Mouse (Mus musculus): Measurements from ENCODE around the gene Smyd3.
"Not testable (repeated sequence)": the region's sequence is repeated elsewhere in the genome, so short reads cannot be mapped to it uniquely, and the experiment has no call there.

Gene Smyd3

DNA sequence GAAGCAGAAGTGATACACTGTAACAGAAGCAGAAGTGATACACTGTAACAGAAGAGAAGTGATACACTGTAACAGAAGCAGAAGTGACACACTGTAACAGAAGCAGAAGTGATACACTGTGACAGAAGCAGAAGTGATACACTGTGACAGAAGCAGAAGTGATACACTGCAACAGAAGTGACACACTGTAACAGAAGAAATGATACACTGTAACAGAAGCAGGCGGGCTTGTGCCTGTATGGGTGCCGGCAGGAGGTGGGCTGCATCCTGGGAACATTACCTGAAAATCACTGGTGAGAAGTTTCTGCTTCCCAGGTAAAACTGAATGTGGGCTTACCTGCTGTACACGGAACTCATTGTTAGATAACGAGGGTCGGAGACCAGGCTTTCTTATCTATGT lies 353.6 kb downstream of the Smyd3 start:
- DNase-seq (ENCODE audit: low spot score): not testable (repeated sequence)

DNA sequence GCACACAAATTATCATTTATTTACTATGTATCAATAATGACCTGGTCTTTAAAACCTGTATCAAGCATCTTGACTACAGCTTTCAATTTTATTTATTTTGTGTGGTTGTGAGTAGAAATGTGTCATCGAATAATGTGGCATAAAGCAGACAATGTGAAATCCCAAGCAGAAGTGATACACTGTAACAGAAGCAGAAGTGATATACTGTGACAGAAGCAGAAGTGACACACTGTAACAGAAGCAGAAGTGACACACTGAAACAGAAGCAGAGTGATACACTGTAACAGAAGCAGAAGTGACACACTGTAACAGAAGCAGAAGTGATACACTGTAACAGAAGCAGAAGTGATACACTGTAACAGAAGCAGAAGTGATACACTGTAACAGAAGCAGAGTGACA lies 355.1 kb downstream of the Smyd3 start:
- DNase-seq (ENCODE audit: low spot score): not testable (repeated sequence)

DNA sequence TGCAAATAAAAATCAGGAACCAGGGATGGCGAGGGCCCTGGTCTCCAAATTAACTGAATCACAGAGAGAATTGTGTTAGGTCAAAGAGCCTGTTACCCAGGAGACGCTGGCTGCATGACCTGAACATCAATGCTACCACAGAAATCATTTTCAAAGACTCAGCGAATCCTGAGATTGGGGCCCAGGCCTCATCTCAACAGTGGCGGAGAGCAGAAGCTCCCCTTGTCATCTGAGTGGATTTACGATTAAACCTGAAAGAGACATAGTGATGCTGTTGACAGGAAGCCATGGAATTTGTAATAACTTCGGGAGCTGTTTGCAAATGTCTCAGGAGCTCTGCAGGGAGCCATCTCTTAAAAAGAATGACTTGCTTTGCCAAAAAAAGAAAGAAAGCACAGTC lies 355.9 kb downstream of the Smyd3 start:
- DNase-seq (ENCODE audit: low spot score): no peak

DNA sequence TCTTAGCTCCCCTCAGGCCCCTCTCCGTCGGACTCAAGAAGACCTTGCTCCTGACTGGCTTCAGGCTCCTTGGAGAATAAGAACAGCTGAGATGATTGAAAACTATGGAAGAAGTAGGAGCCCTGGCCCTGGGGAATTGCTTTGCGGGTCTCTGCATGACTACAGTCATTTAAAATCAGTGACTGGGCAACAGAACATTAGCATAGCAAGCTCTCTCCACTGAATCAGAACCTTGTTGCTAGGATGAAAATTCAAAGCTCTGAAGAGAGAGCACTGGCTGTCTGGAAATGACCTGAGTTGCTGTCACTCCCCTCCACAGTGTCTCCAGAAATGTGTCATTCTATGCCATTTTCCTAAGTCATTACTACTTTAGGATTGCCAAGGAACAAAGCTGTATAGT lies 357.1 kb downstream of the Smyd3 start:
- DNase-seq (ENCODE audit: low spot score): no peak

DNA sequence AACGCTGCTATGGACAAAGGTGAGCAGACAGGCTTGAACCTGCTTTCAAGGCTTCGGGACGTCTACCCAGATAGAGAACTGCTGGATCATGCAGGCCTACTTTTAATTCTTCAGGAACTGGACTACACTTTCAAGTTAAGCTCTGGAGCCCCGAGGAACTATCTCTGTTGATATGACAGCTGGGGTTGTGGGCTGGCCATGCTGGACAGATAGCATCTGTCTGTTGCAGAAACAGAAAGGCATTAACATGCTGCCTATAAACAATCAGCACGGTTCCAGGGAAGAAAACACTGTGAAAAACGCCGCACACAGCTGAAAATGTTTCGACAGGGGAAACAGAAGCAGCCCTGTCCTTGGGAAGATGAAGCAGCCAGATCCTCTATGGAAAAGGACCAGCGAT lies 365.5 kb downstream of the Smyd3 start:
- no peak for DNase-seq (ENCODE audit: low spot score)

GRCm38 (mm10) chr1:179151275-179151674 lies 366.6 kb downstream of the Smyd3 start:
- no peak for DNase-seq (ENCODE audit: low spot score)

DNA sequence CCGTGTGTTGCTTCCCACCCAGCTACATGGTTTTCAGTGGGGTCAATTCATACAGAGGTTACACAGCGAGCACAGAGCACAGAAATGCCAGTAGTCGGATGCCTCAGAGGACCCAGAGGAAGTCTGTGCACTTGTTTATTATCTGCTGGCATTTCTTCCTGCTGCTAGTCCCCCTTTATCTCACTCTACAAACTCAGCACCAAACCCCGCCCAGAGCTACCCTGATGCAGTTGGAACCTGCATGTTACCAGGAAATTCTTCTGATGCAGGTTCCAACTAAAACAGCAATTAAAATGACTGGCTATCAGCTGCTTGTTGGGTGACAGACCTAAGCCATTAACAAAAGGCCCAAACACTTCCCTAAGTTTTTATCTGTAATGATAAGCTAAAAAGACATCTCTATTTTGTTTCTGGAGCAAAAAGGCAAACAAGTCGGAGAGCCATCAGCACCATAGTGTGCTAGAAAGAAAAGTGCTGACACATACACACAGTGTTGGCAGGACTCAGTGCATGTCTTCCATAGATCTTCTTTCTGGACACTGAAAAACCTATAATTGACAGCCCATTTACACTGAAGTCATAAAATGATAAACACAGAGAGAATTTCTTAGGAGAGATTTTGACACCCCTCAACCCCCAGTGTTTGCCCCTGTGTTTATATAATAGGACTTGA lies 368.2 kb downstream of the Smyd3 start:
- no peak for DNase-seq (ENCODE audit: low spot score)

DNA sequence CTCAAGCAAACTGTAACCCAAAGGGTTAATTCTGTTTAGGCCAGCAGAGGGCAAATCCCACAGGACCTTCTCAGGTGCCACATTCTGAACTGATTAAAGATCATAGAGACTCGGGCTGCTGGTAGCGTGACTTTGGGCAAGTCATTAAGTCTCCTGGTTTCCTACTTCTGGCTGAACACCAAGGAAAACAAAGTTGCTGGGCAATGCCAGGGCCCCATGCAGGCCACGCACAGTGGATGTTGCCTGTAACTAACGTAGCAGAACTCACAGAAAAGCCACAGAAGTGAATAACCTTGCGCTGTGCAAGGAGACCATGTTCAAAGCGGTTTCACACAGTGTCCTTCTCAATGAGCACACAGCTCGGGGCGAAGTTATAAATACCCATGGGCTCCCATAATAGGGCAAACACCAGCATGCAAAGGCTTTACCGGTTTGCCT lies 371.1 kb downstream of the Smyd3 start:
- DNase-seq (ENCODE audit: low spot score): no peak

GRCm38 (mm10) chr1:179143154-179143832 lies 374.5 kb downstream of the Smyd3 start:
- DNase-seq (ENCODE audit: low spot score): no peak

- DNase-seq (ENCODE audit: low spot score): peak; percentile 13
Observed at GRCm38 (mm10) chr1:179142177-179142576, 375.7 kb downstream of the Smyd3 start.

DNA sequence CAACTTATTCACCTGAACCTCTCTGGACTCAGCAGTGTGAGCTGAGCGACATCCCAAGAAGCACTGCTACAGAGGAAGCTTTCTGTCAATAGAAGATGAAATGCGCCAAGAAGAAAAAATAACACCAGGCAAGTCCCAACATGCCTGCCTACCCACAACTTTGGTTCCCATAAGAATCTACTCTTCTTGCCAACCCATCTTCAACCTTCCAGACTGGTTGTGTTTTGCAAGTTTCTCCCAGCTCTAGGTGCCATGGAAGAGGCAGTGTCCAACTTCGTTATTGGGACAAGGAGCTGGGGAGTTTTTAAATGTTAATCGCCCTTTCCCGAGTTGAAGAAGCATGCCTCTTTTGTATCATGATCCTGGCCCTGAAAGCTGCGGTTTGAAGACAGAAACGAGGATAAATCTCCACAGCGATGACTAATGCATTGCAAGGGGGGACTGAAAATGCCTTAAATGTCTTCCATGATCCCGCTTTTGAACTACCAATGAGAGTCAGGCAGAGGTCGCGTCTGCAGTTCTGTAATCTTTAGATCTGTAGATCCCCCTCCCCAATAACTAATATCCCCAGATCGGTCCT lies 376.7 kb downstream of the Smyd3 start:
- no peak for DNase-seq (ENCODE audit: low spot score)

GRCm38 (mm10) chr1:179137145-179137477 lies 380.7 kb downstream of the Smyd3 start:
- DNase-seq (ENCODE audit: low spot score): no peak

GRCm38 (mm10) chr1:179136461-179137144 lies 381.2 kb downstream of the Smyd3 start:
- peak; percentile 62 for DNase-seq (ENCODE audit: low spot score)

- DNase-seq (ENCODE audit: low spot score): no peak
Observed at GRCm38 (mm10) chr1:179129995-179130394, 387.8 kb downstream of the Smyd3 start.

DNA sequence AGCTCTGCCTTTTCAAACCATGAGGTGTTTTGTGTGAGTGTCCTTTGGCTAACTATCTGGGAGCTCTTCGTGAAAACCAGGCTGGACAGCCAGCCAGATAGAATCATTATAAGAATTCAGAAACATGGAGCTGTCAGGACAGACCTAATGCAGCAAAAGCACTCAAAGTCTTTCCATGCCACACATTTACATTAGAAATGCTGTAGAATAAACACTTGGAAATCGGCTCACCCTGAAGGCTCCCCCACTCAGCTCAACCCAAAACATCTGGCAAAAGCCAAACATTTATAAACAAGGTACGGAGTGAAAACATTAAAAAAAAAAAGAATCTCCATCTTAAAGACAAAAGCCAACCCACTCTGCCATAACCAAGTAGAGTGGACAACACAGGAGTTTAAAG lies 391.6 kb downstream of the Smyd3 start:
- no peak for DNase-seq (ENCODE audit: low spot score)

DNA sequence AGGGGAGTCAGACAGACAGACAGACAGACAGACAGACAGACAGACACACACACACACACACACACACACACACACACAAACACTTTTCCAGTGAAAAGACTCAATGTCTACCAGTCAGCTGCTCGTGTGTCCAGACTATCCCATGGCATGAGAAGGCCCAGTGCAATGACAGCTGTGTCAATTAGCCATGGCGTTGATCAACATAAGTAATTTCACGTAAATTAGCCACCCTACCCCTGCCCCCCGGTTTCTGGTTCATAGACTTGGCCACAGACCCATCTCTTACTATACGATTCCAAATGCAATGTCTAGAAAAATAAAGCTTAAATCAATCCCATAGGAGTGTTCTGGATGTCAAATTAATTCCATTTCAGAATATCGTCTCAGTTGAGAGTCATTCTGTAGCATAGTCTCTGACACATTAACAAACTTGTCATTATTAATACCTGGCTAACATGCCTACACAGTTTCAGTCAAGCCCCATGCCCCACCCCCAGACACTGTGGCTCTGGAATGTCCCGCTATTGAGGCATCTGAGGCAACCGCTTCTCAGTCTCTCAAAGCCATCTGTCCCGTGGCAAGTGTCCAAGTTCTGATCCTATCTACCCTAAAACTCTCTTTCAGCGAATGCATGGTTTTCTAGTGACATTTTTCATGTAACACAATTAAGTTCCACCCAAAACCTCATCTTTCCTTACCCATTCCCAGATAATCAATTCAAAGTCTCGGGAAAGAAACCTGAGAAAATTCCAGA lies 395.2 kb downstream of the Smyd3 start:
- no peak for DNase-seq (ENCODE audit: low spot score)

DNA sequence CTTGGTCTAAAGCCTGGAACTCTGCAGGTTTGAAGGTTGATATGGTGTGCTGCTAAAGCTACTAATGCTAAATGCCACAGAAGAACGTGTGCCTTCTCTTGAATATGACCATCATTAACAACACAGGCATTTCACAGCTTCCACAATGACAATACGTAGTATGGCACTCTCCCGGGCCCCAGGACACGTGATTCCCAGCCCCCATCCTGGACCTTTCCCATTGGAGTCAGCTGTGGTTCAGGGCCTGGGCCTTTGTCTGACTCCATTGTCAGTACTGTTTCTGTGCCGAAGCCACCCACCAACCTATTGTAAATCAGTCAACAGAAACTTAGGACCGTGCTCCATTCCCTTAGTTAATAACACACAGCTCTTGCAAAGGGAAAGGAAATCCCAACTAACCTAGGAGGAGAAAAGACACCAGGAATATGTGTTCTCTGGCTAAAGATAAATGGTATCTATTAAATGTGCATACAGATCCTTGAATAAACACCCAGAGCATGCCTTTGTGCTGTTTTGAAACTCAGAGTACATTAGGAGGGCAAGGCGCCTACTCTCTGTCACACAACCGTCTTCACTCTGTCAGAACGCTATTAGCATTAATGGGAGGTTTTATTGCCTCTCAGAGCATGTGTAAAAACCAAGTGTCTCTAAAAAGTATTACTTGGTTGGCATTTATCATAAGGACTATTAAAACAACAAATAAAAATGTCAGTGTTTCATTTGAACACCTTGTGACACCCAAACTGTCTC lies 397.4 kb downstream of the Smyd3 start:
- no peak for DNase-seq (ENCODE audit: low spot score)

DNA sequence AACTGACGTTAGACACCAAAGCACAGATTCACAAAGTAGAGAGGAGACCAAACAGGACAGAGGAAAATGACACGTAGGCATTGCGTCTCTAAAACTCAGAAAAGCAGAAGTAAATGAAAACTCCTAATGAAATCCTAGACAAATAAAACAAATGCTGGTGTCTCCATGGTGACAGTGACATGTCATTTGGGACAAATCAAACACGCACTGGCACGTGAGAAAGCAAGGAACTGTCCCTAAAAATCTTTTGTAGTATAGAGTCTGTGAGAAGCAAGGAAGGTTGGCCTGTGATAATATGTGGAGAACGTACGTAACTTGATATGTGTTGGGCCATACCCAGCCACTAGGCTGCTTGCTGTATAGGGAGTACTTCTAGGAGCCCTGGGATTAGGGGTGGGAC lies 399.2 kb downstream of the Smyd3 start:
- no peak for DNase-seq (ENCODE audit: low spot score)

DNA sequence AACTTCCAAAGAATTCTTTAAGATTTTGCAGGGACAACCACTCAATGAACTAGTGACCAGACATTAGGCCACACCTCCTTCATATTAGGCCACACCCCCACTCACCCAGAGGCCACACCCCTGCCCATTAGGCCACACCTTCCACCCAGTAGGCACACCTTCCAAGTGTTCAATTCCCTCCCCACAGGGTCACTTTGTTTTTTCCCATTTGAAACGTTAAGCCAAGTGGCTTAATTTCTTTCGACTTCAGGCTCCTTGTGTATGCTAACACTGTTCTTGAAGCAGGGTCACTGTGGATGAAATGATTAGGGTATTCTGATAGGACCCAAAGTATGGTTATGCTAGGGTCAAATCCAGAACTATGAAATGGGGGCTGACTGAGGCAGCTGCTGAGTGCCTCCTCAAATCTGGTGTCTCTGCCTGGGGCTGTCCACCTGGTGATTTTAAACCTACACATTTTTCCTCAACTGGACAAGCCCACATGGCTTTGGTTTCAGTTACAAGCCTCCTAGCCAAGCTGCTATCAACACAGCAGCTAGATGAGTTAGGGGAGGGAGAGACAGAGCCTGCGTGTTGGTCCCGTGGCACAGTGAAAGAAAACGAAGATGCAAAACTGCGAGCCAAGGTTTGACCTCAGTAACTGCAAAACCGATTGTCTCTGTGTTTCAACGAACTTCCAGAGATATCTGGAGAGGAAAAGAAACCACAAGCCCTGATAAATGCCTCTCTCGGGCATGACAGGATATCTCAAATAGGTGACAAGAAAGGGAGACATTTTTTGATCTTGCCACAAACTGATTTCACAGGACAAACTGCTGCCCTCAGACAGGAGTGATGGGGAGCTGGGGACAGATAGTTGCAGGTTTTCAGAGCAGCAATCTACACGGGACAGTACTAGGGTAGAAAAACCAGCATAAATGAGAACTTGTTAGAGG lies 400.8 kb downstream of the Smyd3 start:
- no peak for DNase-seq (ENCODE audit: low spot score)

DNA sequence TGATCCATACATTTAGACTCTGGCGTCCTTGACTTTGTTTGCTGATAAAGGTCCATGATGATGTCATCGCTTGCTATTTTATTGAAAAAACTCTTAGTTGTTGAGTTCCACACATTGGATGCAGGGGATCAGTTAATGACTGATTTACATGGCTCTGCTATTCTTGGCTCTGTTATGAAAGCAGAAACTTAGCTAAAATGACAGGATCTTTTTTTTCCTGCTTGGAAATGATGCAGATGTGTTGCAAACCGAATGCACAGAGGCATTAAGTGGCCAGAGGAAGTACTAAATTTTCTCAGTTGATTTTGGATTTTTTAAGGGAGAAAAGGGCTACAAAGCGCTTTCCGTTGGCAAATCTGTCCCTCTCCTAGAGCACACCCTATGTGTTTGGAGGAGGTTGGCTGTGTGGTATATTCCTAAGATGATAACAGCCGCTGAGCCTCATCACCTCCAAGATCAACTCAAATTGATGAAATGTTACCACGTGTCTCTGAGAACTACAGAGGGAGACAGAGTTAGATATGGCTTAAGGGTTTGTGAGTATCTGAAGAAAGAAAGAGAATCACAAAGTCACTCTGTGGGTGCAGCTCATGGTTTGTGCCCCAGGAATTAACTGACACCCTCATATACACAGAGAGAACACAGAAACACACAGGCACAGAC lies 402.9 kb downstream of the Smyd3 start:
- DNase-seq (ENCODE audit: low spot score): no peak
